Comparison of ENCODE assay signal across 8 mouse cellular contexts in the genomic region with DNA sequence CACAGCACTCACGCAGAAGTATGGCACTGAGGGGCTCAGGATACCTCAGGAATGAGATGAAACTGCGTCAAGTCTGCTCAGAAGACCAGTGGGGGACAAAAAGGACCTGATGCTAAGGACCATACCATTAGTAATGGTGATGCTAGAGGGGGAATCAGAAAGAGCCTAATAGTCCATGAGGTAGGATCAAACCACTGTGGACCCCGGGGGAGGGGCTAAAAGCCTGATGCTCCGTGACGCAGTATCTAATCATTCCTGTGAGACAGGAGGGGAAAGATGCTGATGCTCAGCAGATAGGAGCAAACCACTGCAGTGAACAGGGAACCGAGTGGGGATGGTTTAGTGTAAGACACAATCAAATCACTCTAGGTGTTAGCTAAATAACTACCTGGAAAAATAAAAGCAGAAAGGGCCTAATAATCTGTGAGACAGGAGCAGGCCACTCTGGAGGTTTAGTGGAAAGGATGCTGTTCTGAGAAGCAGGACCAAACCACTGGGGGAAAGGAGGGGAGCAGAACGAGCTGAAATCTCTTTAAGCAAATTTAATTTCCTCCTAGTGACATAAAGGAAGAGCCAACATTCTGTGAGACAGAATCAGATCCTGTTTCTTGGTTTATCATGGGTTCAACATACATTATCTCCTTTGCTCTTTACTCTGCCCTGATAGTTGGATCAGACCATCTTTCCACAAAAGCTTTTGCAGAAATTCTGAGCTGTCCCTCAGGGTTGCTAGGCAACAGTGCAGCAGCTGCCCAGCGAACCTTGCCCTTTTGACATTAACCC.
DNase-seq lines count a peak whose midpoint lies in the region; ATAC-seq and TF ChIP-seq lines count a peak whose summit lies in the region.

No protein-coding gene starts in this region.

- 0 out of 2 replicates have a peak, but pooled peaks cover 9% of the 10 kb centered on the region for H3K27me3 ChIP-seq in intestine, embryonic 14.5 days (replicated peaks; ENCODE audit: control insufficient read depth, insufficient read depth, low read length)
- no peaks in the 10 kb centered on the region; the same call in 1 of the 2 replicates for H3K27me3 ChIP-seq in intestine, postnatal 0 days (replicated peaks; ENCODE audit: control insufficient read depth, insufficient read depth, low read length)
- no peaks in the 10 kb centered on the region for H3K27me3 ChIP-seq in forebrain, embryonic 15.5 days
- peaks cover 40% of the 10 kb centered on the region for H3K27me3 ChIP-seq in neural tube, embryonic 13.5 days

- TF ChIP-seq CTCF in intestine, postnatal 0 days (IDR thresholded peaks at IDR 0.05; ENCODE audit: low read depth): no peak

- no peaks in the 10 kb centered on the region for H3K9me3 ChIP-seq in intestine, embryonic 14.5 days (ENCODE audit: control insufficient read depth, low read length)
- H3K9me3 ChIP-seq in intestine, postnatal 0 days (ENCODE audit: control insufficient read depth): no peaks in the 10 kb centered on the region
- no peaks in the 10 kb centered on the region for H3K9me3 ChIP-seq in forebrain, embryonic 15.5 days
- no peaks in the 10 kb centered on the region for H3K9me3 ChIP-seq in neural tube, embryonic 13.5 days

- H3K4me3 ChIP-seq in intestine, embryonic 14.5 days (ENCODE audit: low read depth, low read length): no peak overlapping the region
- H3K4me3 ChIP-seq in intestine, postnatal 0 days (ENCODE audit: low read depth, low read length): no peak overlapping the region
- H3K4me3 ChIP-seq in forebrain, embryonic 15.5 days: peak overlapping the region; percentile 42
- peak overlapping the region; percentile 40 for H3K4me3 ChIP-seq in neural tube, embryonic 13.5 days

- no peak overlapping the region for H3K4me2 ChIP-seq in intestine, embryonic 14.5 days (ENCODE audit: low read length)
- H3K4me2 ChIP-seq in intestine, postnatal 0 days (replicated peaks; ENCODE audit: low read depth): no peak overlapping the region
- H3K4me2 ChIP-seq in forebrain, embryonic 15.5 days (replicated peaks): peak overlapping the region; percentile 48
- H3K4me2 ChIP-seq in neural tube, embryonic 13.5 days: peak overlapping the region; percentile 56

- 0 out of 2 replicates have a peak, but pooled peaks have one; percentile 36 for ATAC-seq in intestine, embryonic 14.5 days (replicated peaks; ENCODE audit: low FRiP score, low TSS enrichment, low read depth)
- ATAC-seq in intestine, postnatal 0 days: no peak
- ATAC-seq in forebrain, embryonic 15.5 days (replicated peaks): peak; percentile 98
- peak; percentile 99 for ATAC-seq in neural tube, embryonic 13.5 days (ENCODE audit: low read depth)

- H3K4me1 ChIP-seq in intestine, embryonic 14.5 days (replicated peaks; ENCODE audit: control insufficient read depth, insufficient read depth, low read length): no peaks in the 10 kb centered on the region
- no peaks in the 10 kb centered on the region for H3K4me1 ChIP-seq in intestine, postnatal 0 days (replicated peaks; ENCODE audit: control insufficient read depth, insufficient read depth, low read length)
- 0 out of 2 replicates have a peak, but pooled peaks cover 5% of the 10 kb centered on the region for H3K4me1 ChIP-seq in forebrain, embryonic 15.5 days
- peaks cover 8% of the 10 kb centered on the region; the same call in 1 of the 2 replicates for H3K4me1 ChIP-seq in neural tube, embryonic 13.5 days (replicated peaks)

- no peak for DNase-seq in intestine, embryonic 14.5 days (ENCODE audit: low spot score)
- DNase-seq in layer of hippocampus, postnatal 25 days (ENCODE audit: extremely low spot score in 1 of 2, low spot score in 1 of 2): peak; percentile 41
- no peak for DNase-seq in ovary, postnatal 14 days (ENCODE audit: low spot score)
- no peak for DNase-seq in kidney, postnatal 14 days
- DNase-seq in heart, adult 11 months: no peak

- 29% methylated on average over 8 of the region's 8 CpGs for WGBS in intestine, embryonic 14.5 days
- 30% methylated on average over 8 of the region's 8 CpGs for WGBS in intestine, postnatal 0 days
- WGBS in forebrain, embryonic 15.5 days: 19% methylated on average over 8 of the region's 8 CpGs
- WGBS in neural tube, embryonic 13.5 days: 23% methylated on average over 8 of the region's 8 CpGs

- H3K27ac ChIP-seq in intestine, embryonic 14.5 days (ENCODE audit: low read depth): no peak overlapping the region
- H3K27ac ChIP-seq in intestine, postnatal 0 days (ENCODE audit: low read depth, low read length): no peak overlapping the region
- H3K27ac ChIP-seq in forebrain, embryonic 15.5 days (replicated peaks): peak overlapping the region; percentile 94
- peak overlapping the region; percentile 91 for H3K27ac ChIP-seq in neural tube, embryonic 13.5 days (replicated peaks)

- no peaks in the 10 kb centered on the region for H3K36me3 ChIP-seq in intestine, embryonic 14.5 days (ENCODE audit: control insufficient read depth, insufficient read depth, low read length)
- no peaks in the 10 kb centered on the region for H3K36me3 ChIP-seq in intestine, postnatal 0 days (ENCODE audit: control insufficient read depth, insufficient read depth)
- 0 out of 2 replicates have a peak, but pooled peaks cover 5% of the 10 kb centered on the region for H3K36me3 ChIP-seq in forebrain, embryonic 15.5 days
- 0 out of 2 replicates have a peak, but pooled peaks cover 11% of the 10 kb centered on the region for H3K36me3 ChIP-seq in neural tube, embryonic 13.5 days

- H3K9ac ChIP-seq in intestine, embryonic 14.5 days (ENCODE audit: low read length): no peak overlapping the region
- no peak overlapping the region for H3K9ac ChIP-seq in intestine, postnatal 0 days (ENCODE audit: low read depth, low read length)
- peak overlapping the region; percentile 41 for H3K9ac ChIP-seq in forebrain, embryonic 15.5 days (replicated peaks)
- H3K9ac ChIP-seq in neural tube, embryonic 13.5 days: peak overlapping the region; percentile 68

Comparison
In these comparisons a context has a peak if more than half of its experiments do, and no peak if none do; other contexts are left out.
1. DNase-seq: peak in layer of hippocampus, postnatal 25 days (2 of 2); none in intestine, embryonic 14.5 days (single experiment), ovary, postnatal 14 days (single experiment), kidney, postnatal 14 days (single experiment) and heart, adult 11 months (single experiment).
2. H3K27ac ChIP-seq: peak in forebrain, embryonic 15.5 days (single experiment) and neural tube, embryonic 13.5 days (single experiment); none in intestine, embryonic 14.5 days (single experiment) and intestine, postnatal 0 days (single experiment).
3. H3K4me2 ChIP-seq: peak in forebrain, embryonic 15.5 days (single experiment) and neural tube, embryonic 13.5 days (single experiment); none in intestine, embryonic 14.5 days (single experiment) and intestine, postnatal 0 days (single experiment).
4. H3K4me3 ChIP-seq: peak in forebrain, embryonic 15.5 days (single experiment) and neural tube, embryonic 13.5 days (single experiment); none in intestine, embryonic 14.5 days (single experiment) and intestine, postnatal 0 days (single experiment).
5. H3K9ac ChIP-seq: peak in forebrain, embryonic 15.5 days (single experiment) and neural tube, embryonic 13.5 days (single experiment); none in intestine, embryonic 14.5 days (single experiment) and intestine, postnatal 0 days (single experiment).